Mouse (Mus musculus): ENCODE measurements around the gene Urod.

DNA sequence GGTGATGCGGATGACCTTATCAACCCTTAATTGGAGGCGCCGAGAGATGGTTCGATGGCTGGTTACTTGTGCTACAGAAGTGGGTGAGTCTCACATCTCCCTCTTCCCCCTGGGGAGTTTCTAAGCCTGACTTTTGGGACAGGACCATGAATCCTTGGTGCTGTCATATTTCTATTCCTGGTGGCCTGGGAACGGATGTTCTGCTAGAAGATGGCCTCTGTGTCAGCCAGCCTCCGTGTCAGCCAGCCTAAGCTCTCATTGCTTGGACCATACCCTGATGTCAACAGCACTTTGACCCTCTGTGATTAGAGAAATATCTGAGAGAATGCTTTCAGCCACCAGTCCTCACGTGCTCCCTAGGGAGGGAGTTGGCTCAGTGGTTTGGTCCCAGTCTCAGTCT, 8.5 kb downstream of the Urod start:
- no peak for TF ChIP-seq TAL1 (IDR thresholded peaks at IDR 0.05; ENCODE audit: low read length)
- no peak for TF ChIP-seq GATA1 (IDR thresholded peaks at IDR 0.05; ENCODE audit: low read length)

Data from erythroblast, embryonic 14.5 days (primary cell).